Mouse (Mus musculus): ENCODE results near the gene Slc6a9. TPM values are rescaled to one million over a fixed set of nuclear protein-coding genes. Genes with fewer than 3 reads are reported as not detected.

The Slc6a9 gene
- total and polyA plus RNA-seq, 2 experiments from 2014 or later: 79.7 to 132 TPM

DNA sequence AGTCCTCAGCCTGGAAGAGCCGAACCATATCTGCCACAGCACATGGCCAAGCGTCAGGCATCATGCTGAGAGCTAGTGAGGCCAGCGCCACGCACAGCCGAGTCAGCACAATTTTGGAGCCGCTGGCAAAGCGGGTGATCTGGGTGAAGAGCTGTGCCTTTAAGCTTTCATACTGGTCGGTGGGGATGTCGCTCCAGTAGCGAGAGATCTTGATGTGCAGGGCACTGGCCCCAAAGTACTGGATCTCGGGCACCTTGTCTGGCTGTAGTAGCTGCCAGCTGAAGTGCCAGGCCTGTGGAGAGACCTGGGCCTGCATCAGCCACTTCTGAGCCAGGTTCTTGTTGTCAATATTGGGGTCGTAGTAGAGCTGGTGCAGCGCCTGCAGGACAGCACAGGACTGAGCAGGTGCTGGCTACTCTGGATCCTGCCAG, 77.8 kb downstream of the Slc6a9 start:
- Histone ChIP-seq H3K27ac (no peak overlapping the region), H3K4me3 (ENCODE audit: low read length) (no peak overlapping the region), H3K4me2 (ENCODE audit: low read depth, low read length) (peak overlapping the region; percentile 100; the same call in 1 of the 2 replicates), H3K9ac (replicated peaks; ENCODE audit: low read length) (peak overlapping the region; percentile 81; the same call in 1 of the 2 replicates), H3K27me3 (ENCODE audit: insufficient read depth, low read length) (no peaks in the 10 kb centered on the region), H3K9me3 (ENCODE audit: low read length) (no peaks in the 10 kb centered on the region), H3K4me1 (ENCODE audit: insufficient read depth, low read length) (peaks cover 52% of the 10 kb centered on the region), H3K36me3 (ENCODE audit: insufficient read depth, low read length) (no peaks in the 10 kb centered on the region; the same call in 1 of the 2 replicates)
- 70% methylated on average over 13 of the region's 13 CpGs for WGBS
- no peak for TF ChIP-seq CTCF (IDR thresholded peaks at IDR 0.05; ENCODE audit: low read depth)
- ATAC-seq (no peak), DNase-seq (ENCODE audit: low spot score) (no peak)

DNA sequence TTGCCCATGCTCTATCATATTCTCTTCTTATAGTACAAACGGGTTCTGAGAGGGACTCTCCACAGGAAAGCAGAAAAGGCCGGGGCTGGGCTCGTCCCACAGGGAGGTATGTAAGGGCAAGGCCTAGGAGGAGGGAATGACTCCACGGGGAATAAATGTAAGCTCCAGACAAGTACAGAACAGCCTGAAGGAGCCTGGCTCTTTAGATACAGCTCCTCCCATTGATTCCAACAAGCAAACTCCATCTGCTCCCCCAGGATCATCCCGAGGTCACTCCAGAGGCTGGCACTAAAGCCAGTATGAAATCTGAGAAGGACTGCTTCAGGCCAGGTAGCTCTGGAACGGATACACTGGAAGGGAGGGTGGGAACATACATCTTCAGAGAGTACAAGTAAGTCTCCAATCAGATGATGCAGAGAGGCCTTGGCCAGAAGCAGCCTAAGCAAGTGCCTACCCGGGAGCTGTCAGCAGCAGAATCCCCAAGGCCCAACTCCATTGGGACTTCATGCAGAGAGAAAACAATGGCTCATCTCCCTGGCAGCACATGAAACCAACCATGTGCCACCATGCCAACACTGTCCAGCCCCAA, 78.5 kb downstream of the Slc6a9 start:
- Histone ChIP-seq H3K4me1 (ENCODE audit: insufficient read depth, low read length) (peaks cover 52% of the 10 kb centered on the region), H3K4me3 (ENCODE audit: low read length) (peak overlapping the region; percentile 69), H3K36me3 (ENCODE audit: insufficient read depth, low read length) (no peaks in the 10 kb centered on the region; the same call in 1 of the 2 replicates), H3K27me3 (ENCODE audit: insufficient read depth, low read length) (no peaks in the 10 kb centered on the region), H3K9me3 (ENCODE audit: low read length) (no peaks in the 10 kb centered on the region), H3K9ac (replicated peaks; ENCODE audit: low read length) (peak overlapping the region; percentile 81; the same call in 1 of the 2 replicates), H3K4me2 (ENCODE audit: low read depth, low read length) (peak overlapping the region; percentile 100), H3K27ac (no peak overlapping the region)
- ATAC-seq (no peak), DNase-seq (ENCODE audit: low spot score) (no peak)
- WGBS: 45% methylated on average over 7 of the region's 7 CpGs
- TF ChIP-seq CTCF (IDR thresholded peaks at IDR 0.05; ENCODE audit: low read depth): no peak

DNA sequence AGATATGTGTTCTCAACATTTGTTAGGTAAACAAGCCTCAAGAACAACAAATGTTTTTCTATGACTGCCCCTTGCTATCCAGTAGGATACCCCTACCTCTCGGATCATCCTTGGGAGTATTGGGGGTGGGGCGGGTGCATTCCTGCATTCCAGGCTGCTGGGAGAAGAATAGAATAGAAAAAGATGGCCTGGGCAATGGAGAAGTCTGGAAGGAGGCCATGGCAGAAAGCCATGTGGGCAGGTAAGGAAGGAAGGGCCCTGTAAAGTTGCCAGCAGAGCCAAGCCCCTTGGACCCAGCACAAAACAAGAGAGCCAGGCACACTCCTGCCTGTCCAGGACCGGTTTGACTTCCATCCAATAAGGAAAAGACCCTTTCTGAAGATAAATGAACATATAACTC, 79.1 kb downstream of the Slc6a9 start:
- H3K4me2 ChIP-seq (ENCODE audit: low read depth, low read length): peak overlapping the region; percentile 100
- peak overlapping the region; percentile 75; the same call in 1 of the 2 replicates for H3K27ac ChIP-seq
- DNase-seq (ENCODE audit: low spot score): peak; percentile 25
- no peaks in the 10 kb centered on the region for H3K27me3 ChIP-seq (ENCODE audit: insufficient read depth, low read length)
- no peaks in the 10 kb centered on the region for H3K9me3 ChIP-seq (ENCODE audit: low read length)
- H3K4me3 ChIP-seq (ENCODE audit: low read length): peak overlapping the region; percentile 69
- no peaks in the 10 kb centered on the region; the same call in 1 of the 2 replicates for H3K36me3 ChIP-seq (ENCODE audit: insufficient read depth, low read length)
- ATAC-seq: no peak
- H3K9ac ChIP-seq (replicated peaks; ENCODE audit: low read length): peak overlapping the region; percentile 81
- WGBS: 38% methylated on average over 3 of the region's 3 CpGs
- H3K4me1 ChIP-seq (ENCODE audit: insufficient read depth, low read length): peaks cover 45% of the 10 kb centered on the region
- TF ChIP-seq CTCF (IDR thresholded peaks at IDR 0.05; ENCODE audit: low read depth): no peak

DNA sequence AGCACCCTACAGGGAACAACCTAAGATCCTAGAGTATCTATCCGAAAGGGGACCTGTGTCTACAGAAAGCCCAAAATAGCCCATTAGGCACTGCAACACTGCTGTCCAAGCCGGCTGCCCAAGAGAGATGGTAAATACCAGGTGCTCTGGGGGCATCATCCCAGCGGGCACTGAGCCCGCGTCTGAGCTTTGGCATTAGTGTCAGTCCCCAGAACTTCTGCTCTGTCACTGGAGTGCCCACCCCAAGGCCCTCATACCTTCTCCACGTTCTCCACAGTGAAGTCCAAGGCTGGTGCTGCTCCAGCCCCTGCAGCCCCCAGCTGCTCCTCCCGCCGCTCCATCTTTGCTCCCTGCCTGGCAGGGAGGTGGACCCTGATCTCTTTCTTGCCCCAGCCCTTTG, 79.7 kb downstream of the Slc6a9 start:
- H3K9me3 ChIP-seq (ENCODE audit: low read length): no peaks in the 10 kb centered on the region
- no peak for TF ChIP-seq CTCF (IDR thresholded peaks at IDR 0.05; ENCODE audit: low read depth)
- H3K27me3 ChIP-seq (ENCODE audit: insufficient read depth, low read length): no peaks in the 10 kb centered on the region
- H3K9ac ChIP-seq (replicated peaks; ENCODE audit: low read length): peak overlapping the region; percentile 81
- no peak for ATAC-seq
- no peaks in the 10 kb centered on the region; the same call in 1 of the 2 replicates for H3K36me3 ChIP-seq (ENCODE audit: insufficient read depth, low read length)
- H3K4me1 ChIP-seq (ENCODE audit: insufficient read depth, low read length): peaks cover 39% of the 10 kb centered on the region
- peak overlapping the region; percentile 69 for H3K4me3 ChIP-seq (ENCODE audit: low read length)
- H3K4me2 ChIP-seq (ENCODE audit: low read depth, low read length): peak overlapping the region; percentile 100
- 10% methylated on average over 8 of the region's 8 CpGs for WGBS
- H3K27ac ChIP-seq: peak overlapping the region; percentile 75; the same call in 1 of the 2 replicates
- no peak for DNase-seq (ENCODE audit: low spot score)

DNA sequence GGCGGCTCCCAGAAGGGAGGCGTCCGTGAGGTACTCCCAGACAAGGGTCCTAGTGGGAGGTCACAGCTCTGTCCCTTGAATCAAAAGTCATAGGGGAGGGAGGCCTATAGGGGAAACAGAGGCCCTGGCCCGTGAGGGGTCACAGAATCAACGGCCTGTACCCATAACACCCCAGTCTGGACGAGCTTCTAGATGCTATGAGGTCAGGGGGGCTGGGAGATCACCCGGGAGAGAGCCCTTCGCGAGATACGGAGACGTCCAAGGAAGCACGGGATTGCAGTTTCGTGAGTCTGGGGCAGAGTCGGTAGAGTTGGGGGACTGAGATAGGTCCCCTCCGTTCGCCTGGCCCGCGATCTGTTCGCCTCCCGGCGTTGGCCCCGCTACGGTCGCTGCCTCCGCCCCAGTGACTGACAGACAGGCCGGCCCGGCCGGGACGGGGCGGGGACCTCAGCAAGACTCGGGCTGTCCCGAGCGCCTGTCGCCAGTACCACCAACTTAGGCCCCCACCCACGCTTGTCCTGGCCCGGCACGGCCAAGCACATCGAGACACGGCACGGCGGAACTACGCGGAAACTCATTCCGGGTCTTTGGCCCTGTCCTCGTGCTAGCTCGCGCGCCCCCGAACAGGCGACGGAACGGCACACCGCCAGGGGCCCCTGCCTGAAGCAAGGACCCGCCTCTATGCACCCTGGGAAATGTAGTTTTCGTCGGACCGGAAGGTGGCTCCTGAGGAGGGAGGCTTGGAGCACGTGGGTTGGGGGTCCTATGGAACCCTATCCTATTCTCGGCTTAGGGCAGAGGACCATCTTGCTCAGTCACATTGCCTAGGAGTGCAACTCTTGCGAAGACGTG, 80.5 kb downstream of the Slc6a9 start, which contains the start of gene Ipo13:
Ipo13 (minus strand) TSS at position 409 of the 852 bp plus-strand sequence.
- peak within 1 kb of the TSS; percentile 75 for H3K27ac ChIP-seq
- H3K4me1 ChIP-seq (ENCODE audit: insufficient read depth, low read length): peaks cover 35% of the 10 kb centered on the region
- H3K9me3 ChIP-seq (ENCODE audit: low read length): no peaks in the 10 kb centered on the region
- H3K4me2 ChIP-seq (ENCODE audit: low read depth, low read length): peak within 1 kb of the TSS; percentile 100
- peak within 1 kb of the TSS; percentile 69 for H3K4me3 ChIP-seq (ENCODE audit: low read length)
- peak; percentile 53 for TF ChIP-seq CTCF (IDR thresholded peaks at IDR 0.05; ENCODE audit: low read depth)
- H3K27me3 ChIP-seq (ENCODE audit: insufficient read depth, low read length): no peaks in the 10 kb centered on the region
- WGBS: under 1% methylated on average over 61 of the region's 61 CpGs
- ATAC-seq: peak; percentile 96
- H3K36me3 ChIP-seq (ENCODE audit: insufficient read depth, low read length): no peaks in the 10 kb centered on the region; the same call in 1 of the 2 replicates
- DNase-seq (ENCODE audit: low spot score): peak; percentile 97
- H3K9ac ChIP-seq (replicated peaks; ENCODE audit: low read length): peak within 1 kb of the TSS; percentile 81

DNA sequence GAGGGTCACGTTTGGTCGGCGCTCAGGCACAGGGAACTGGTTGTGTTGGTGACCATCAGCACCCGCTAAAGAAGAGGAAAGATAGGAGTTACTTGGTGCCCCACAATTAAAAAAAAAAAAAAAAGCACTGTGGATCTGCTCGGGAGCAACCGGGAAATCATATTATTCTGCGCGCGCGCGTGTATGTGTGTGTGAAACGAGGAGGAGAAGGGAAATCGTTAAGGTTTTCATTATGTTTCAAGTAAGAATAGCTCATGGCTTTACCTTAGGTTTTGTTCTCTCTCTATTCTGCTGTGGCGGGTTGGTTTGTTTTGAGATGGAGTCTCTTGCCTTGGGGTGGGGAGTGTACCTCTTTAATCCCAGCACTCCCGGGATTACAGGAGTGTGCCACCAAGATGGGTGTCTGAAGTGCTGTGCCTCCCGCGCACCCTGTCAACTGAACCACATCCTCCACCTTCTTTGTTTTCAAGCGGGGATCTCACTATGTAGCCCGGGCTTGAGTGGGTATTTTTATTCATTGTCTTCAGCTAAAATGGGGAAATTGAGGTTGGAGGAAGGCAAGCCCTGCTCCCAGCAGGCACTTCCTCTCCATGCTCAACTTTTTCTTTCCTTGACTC, 81.3 kb downstream of the Slc6a9 start:
- peak overlapping the region; percentile 100 for H3K4me2 ChIP-seq (ENCODE audit: low read depth, low read length)
- no peak for DNase-seq (ENCODE audit: low spot score)
- H3K4me1 ChIP-seq (ENCODE audit: insufficient read depth, low read length): peaks cover 29% of the 10 kb centered on the region
- 4% methylated on average over 19 of the region's 19 CpGs for WGBS
- peak overlapping the region; percentile 75; the same call in 1 of the 2 replicates for H3K27ac ChIP-seq
- H3K4me3 ChIP-seq (ENCODE audit: low read length): peak overlapping the region; percentile 69
- H3K9ac ChIP-seq (replicated peaks; ENCODE audit: low read length): peak overlapping the region; percentile 81
- no peaks in the 10 kb centered on the region for H3K27me3 ChIP-seq (ENCODE audit: insufficient read depth, low read length)
- H3K9me3 ChIP-seq (ENCODE audit: low read length): no peaks in the 10 kb centered on the region
- TF ChIP-seq CTCF (IDR thresholded peaks at IDR 0.05; ENCODE audit: low read depth): no peak
- no peak for ATAC-seq
- H3K36me3 ChIP-seq (ENCODE audit: insufficient read depth, low read length): no peaks in the 10 kb centered on the region; the same call in 1 of the 2 replicates

Measured in hindbrain, postnatal 0 days (tissue).